Mouse (Mus musculus) olfactory bulb, adult 2 months (tissue): ENCODE results near the gene Gdpd5.

ENCODE experiments used
- CTCF ChIP-seq: fragments of 200-500 bp; IDR thresholded peaks from 2 replicates; pipeline ENCODE4 v1.5.1; 2012; ENCODE audit warnings: low read depth, mild to moderate bottlenecking, low read length, moderate library complexity; ENCODE audit not compliant: insufficient read depth
- POLR2A ChIP-seq: fragments of 200-500 bp; IDR thresholded peaks from 2 replicates; pipeline ENCODE4 v1.6.1; 2012; ENCODE audit warnings: mild to moderate bottlenecking, low read depth, low read length, moderate library complexity; ENCODE audit not compliant: insufficient read depth

DNA sequence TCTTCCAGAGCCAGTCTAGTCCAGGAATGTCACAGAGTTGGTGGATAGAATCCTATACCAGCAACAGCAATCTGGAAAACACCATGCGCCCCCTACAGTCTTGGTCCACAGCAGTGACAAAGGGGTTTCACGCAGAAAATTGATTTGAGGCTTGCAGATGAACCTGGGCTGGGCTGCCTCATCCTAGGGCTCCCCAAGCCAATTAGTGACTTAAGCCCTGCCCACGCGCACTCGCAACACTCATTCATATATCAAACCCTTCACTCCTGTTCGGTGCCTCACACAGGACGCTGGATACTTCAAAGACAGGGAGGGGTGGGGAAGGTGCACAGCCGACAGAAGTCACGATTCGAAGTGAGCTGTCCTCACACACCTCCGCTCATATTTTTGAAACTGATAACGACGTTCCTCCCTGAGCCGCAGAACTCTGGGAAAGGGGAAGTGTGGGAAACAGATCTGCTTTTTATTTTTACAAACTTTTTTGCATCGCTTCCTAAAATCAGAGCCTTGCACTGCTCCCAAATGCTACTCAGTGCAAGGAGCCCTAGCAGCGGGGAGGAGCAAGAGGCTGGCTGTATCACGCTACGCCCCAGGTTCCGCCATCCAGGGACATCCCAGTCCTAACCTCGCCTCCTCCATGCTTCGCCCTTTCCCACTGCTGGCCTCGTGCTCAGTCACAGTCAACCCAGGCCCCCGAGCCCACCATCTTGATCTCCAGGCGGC, 562 bp upstream of the Gdpd5 start:
- no peak for TF ChIP-seq POLR2A
- no peak for TF ChIP-seq CTCF
